ENCODE assay signal across 21 mouse cellular contexts in genomic region chr14:120797916-120798490, GRCm38 (mm10).
A peak's percentile ranks its signal among the peaks of the same experiment; 100 is the strongest.
DNase-seq lines count a peak whose midpoint lies in the region; TF ChIP-seq lines count a peak whose summit lies in the region.
"Had no signal": no experiment of that assay in that cellular context is flagged by ENCODE, and none has a peak within 500 bp of the region (broad histone marks: within the 10 kb centered on the region; RNA-seq: fewer than 3 reads in every experiment).

No protein-coding gene starts in this region.

- H3K27ac ChIP-seq in left cerebral cortex, adult 2 months: peak overlapping the region; percentile 26; the same call in 1 of the 2 replicates
- H3K27ac ChIP-seq: embryonic facial prominence, embryonic 15.5 days; limb, embryonic 12.5 days; liver, embryonic 12.5 days; neural tube, embryonic 12.5 days; stomach, embryonic 15.5 days had no signal

- no peak for TF ChIP-seq CTCF in left cerebral cortex, adult 2 months (IDR thresholded peaks at IDR 0.05)

- intact Hi-C loops in left cerebral cortex, adult 2 months (cut with DNase I): no loop called here
- intact Hi-C loops in left cerebral cortex, postnatal 14 days (cut with DNase I): no loop called here

- DNase-seq in left cerebral cortex, adult 2 months (ENCODE audit: extremely low spot score in 1 of 2, low spot score in 2 of 2): peak in 1 of 2 experiments; percentile 31
- no peak for DNase-seq in left cerebral cortex, postnatal 14 days (ENCODE audit: low spot score in 2 of 2)
- peak; percentile 53 for DNase-seq in right cerebral cortex, adult 18-20 months
- DNase-seq in right cerebral cortex, postnatal 10 days (ENCODE audit: low spot score in 2 of 2): no peak
- peak; percentile 3 for DNase-seq in gonadal fat pad, adult 2 months (ENCODE audit: low read depth)
- no peak for DNase-seq in layer of hippocampus, adult 11-12 months (ENCODE audit: low spot score)
- no peak for DNase-seq in layer of hippocampus, postnatal 25 days (ENCODE audit: extremely low spot score in 1 of 2, low spot score in 1 of 2)
- DNase-seq: adrenal gland, postnatal 36 days; cerebellum, adult 11 months; cerebellum, adult 9-11 months; gastrocnemius, postnatal 36 days; kidney, postnatal 25 days; lung, adult 2 months; midbrain, embryonic 14.5 days; thymus, postnatal 25 days had no signal

- H3K4me3 ChIP-seq in left cerebral cortex, adult 2 months: no peak overlapping the region
- H3K4me3 ChIP-seq: embryonic facial prominence, embryonic 15.5 days; heart, embryonic 12.5 days; limb, embryonic 12.5 days; liver, embryonic 12.5 days; neural tube, embryonic 12.5 days; stomach, embryonic 15.5 days had no signal

Comparison
In these comparisons a context has a peak if more than half of its experiments do, and no peak if none do; other contexts are left out.
1. DNase-seq: peak in right cerebral cortex, adult 18-20 months (single experiment) and gonadal fat pad, adult 2 months (single experiment); none in left cerebral cortex, postnatal 14 days (0 of 2), right cerebral cortex, postnatal 10 days (0 of 2), layer of hippocampus, adult 11-12 months (single experiment) and layer of hippocampus, postnatal 25 days (0 of 2).